ENCODE assay signal across 9 mouse cellular contexts in the genomic region with DNA sequence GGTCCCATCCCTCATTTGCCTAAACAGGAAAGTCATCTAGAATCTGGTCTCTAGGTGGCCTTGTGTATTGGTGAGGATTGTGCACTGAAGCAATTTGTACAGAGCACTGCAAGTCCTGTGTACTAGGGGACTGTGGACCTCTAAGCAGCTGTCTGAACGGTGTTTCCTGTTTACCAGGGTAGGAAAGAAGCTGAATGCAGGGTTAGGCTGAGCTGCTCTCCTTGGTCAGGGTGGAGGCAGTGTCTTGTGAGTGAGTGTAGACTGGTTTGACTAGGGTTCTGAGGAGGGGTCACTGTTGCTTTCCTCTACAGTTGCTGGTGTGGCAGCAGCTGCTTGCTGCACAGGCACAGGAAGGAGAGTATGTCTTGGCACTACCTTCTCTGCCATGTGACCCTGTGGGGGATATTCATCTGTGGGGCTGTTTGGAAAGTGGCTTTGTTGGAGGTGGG. TPM values are rescaled to one million over a fixed set of nuclear protein-coding genes. Genes with fewer than 3 reads are reported as not detected.
DNase-seq lines count a peak whose midpoint lies in the region; ATAC-seq and TF ChIP-seq lines count a peak whose summit lies in the region.
"Had no signal": no experiment of that assay in that cellular context is flagged by ENCODE, and none has a peak within 500 bp of the region (broad histone marks: within the 10 kb centered on the region; RNA-seq: fewer than 3 reads in every experiment).

No protein-coding gene starts in this region.

- 39% methylated on average over 1 of the region's 1 CpGs for WGBS in heart, embryonic 16.5 days
- 32% methylated on average over 1 of the region's 1 CpGs for WGBS in liver, embryonic 11.5 days
- 84% methylated on average over 1 of the region's 1 CpGs for WGBS in cerebellum, adult 2 months

- H3K4me3 ChIP-seq in heart, embryonic 16.5 days (ENCODE audit: low read length): no peak overlapping the region
- no peak overlapping the region for H3K4me3 ChIP-seq in liver, embryonic 11.5 days (ENCODE audit: low read depth, low read length)
- H3K4me3 ChIP-seq in cerebellum, adult 2 months (replicated peaks; ENCODE audit: insufficient read depth, low read depth, low read length): no peak overlapping the region

- ATAC-seq in heart, embryonic 16.5 days (replicated peaks; ENCODE audit: extremely low read depth, insufficient read depth, low FRiP score): 0 out of 2 replicates have a peak, but pooled peaks have one; percentile 2
- no peak; the same call in 1 of the 2 replicates for ATAC-seq in liver, embryonic 11.5 days (replicated peaks; ENCODE audit: low FRiP score)

- no peak overlapping the region for H3K9ac ChIP-seq in heart, embryonic 16.5 days (ENCODE audit: low read length)
- H3K9ac ChIP-seq in liver, embryonic 11.5 days (ENCODE audit: low read depth, low read length): no peak overlapping the region

- H3K4me1 ChIP-seq in heart, embryonic 16.5 days (ENCODE audit: control insufficient read depth, insufficient read depth, low read length): peaks cover 75% of the 10 kb centered on the region
- peaks cover 41% of the 10 kb centered on the region for H3K4me1 ChIP-seq in liver, embryonic 11.5 days (replicated peaks; ENCODE audit: control insufficient read depth, insufficient read depth, low read length)
- H3K4me1 ChIP-seq in cerebellum, adult 2 months (ENCODE audit: control insufficient read depth, insufficient read depth, low read length): peaks cover 30% of the 10 kb centered on the region

- no peak for TF ChIP-seq POLR2A in cerebellum, adult 2 months (IDR thresholded peaks at IDR 0.05; ENCODE audit: borderline replicate concordance, insufficient read depth, low read length)

- no peak overlapping the region for H3K4me2 ChIP-seq in heart, embryonic 16.5 days (ENCODE audit: low read depth, low read length)
- no peak overlapping the region for H3K4me2 ChIP-seq in liver, embryonic 11.5 days

- no peaks in the 10 kb centered on the region for H3K36me3 ChIP-seq in heart, embryonic 16.5 days (ENCODE audit: control insufficient read depth, insufficient read depth)
- H3K36me3 ChIP-seq in liver, embryonic 11.5 days (ENCODE audit: control insufficient read depth, insufficient read depth, low read length): peaks cover under 1% of the 10 kb centered on the region; the same call in 1 of the 2 replicates

- intact Hi-C loops in heart, postnatal 10 days (cut with DNase I): no loop called here

- H3K27ac ChIP-seq in heart, embryonic 16.5 days (ENCODE audit: low read length): peak overlapping the region; percentile 58
- H3K27ac ChIP-seq in liver, embryonic 11.5 days (ENCODE audit: low read depth, low read length): peak overlapping the region; percentile 2; the same call in 1 of the 2 replicates
- no peak overlapping the region for H3K27ac ChIP-seq in cerebellum, adult 2 months (ENCODE audit: insufficient read depth, low read length)

- no peak for TF ChIP-seq CTCF in cerebellum, adult 2 months (IDR thresholded peaks at IDR 0.05; ENCODE audit: borderline replicate concordance, insufficient read depth, low read depth, low read length)

- no peak for DNase-seq in heart, postnatal 10 days
- DNase-seq in spleen, postnatal 36 days (ENCODE audit: low spot score in 2 of 2): peak; percentile 25 to 49
- DNase-seq in spleen, adult 18-20 months: no peak
- no peak for DNase-seq in liver, embryonic 11.5 days (ENCODE audit: low spot score)
- DNase-seq in thymus, postnatal 4 days: peak; percentile 53
- no peak for DNase-seq in cerebellum, adult 2 months
- no peak for DNase-seq in frontal cortex, adult 2 months (ENCODE audit: extremely low spot score in 1 of 2, low spot score in 1 of 2)
- DNase-seq: right cerebral cortex, postnatal 4 days had no signal

- H3K9me3 ChIP-seq in heart, embryonic 16.5 days (replicated peaks; ENCODE audit: control insufficient read depth, low read length): no peaks in the 10 kb centered on the region
- H3K9me3 ChIP-seq in liver, embryonic 11.5 days (ENCODE audit: control insufficient read depth, low read length): no peaks in the 10 kb centered on the region

- no peaks in the 10 kb centered on the region for H3K27me3 ChIP-seq in heart, embryonic 16.5 days (ENCODE audit: control insufficient read depth, insufficient read depth, low read length)
- H3K27me3 ChIP-seq in liver, embryonic 11.5 days (replicated peaks; ENCODE audit: control insufficient read depth, insufficient read depth, low read length): no peaks in the 10 kb centered on the region
- no peaks in the 10 kb centered on the region for H3K27me3 ChIP-seq in cerebellum, adult 2 months (ENCODE audit: control insufficient read depth, insufficient read depth, low read length)

RNA-seq across cellular contexts. Expression of gene Plcg1, which starts 11.1 kb away (rescaled TPM):
- 26.4 and 32.0 TPM in 2 replicates for polyA plus RNA-seq in heart, embryonic 16.5 days (2015; fragmentation: Nextera tagmentation; extraction: Ambion mirVana)
- 10 to 100 TPM; 97.2 to 99.0 TPM for total RNA-seq in heart, postnatal 10 days (2021)
- 22.3 and 27.2 TPM in 2 replicates for polyA plus RNA-seq in liver, embryonic 11.5 days (2014; fragmentation: Nextera tagmentation; extraction: Ambion mirVana)
- 73.1 and 74.5 TPM in 2 replicates for polyA plus RNA-seq in cerebellum, adult 2 months (2012; rRNA removed)
- 81.3 and 91.3 TPM in 2 replicates for polyA plus RNA-seq in frontal cortex, adult 2 months (2012; rRNA removed)

Comparison
In these comparisons a context has a peak if more than half of its experiments do, and no peak if none do; other contexts are left out.
1. DNase-seq: peak in spleen, postnatal 36 days (2 of 2) and thymus, postnatal 4 days (single experiment); none in heart, postnatal 10 days (0 of 2), spleen, adult 18-20 months (0 of 2), liver, embryonic 11.5 days (single experiment), cerebellum, adult 2 months (0 of 2) and frontal cortex, adult 2 months (0 of 2).